Mouse (Mus musculus) midbrain, embryonic 16.5 days (tissue): ENCODE results near the gene Btbd7. TPM values are rescaled to one million over a fixed set of nuclear protein-coding genes. Genes with fewer than 3 reads are reported as not detected.

Experiments
- ATAC-seq: fragments of 200-750 bp; cut with Nextera tagmentation; 2 replicates; pipeline ENCODE4 v1.8.0; 2017; ENCODE audit warnings: moderate TSS enrichment
- H3K27ac ChIP-seq: fragments of 300-500 bp; sonication (generic); 2 replicates; pipeline ENCODE4 v1.5.1; 2014; ENCODE audit warnings: mild to moderate bottlenecking, low read length, mixed read lengths
- H3K27me3 ChIP-seq: fragments of 300-500 bp; sonication (generic); 2 replicates; pipeline ENCODE4 v1.6.1; 2014; ENCODE audit warnings: low read depth, low read length, mixed read lengths; ENCODE audit not compliant: control insufficient read depth, insufficient read depth
- H3K36me3 ChIP-seq: fragments of 300-500 bp; sonication (generic); 2 replicates; pipeline ENCODE4 v1.6.1; 2014; ENCODE audit warnings: mild to moderate bottlenecking, low read length, moderate library complexity, mixed read lengths; ENCODE audit not compliant: control insufficient read depth, insufficient read depth
- H3K4me1 ChIP-seq: fragments of 300-500 bp; sonication (generic); 2 replicates; pipeline ENCODE4 v1.6.1; 2014; ENCODE audit warnings: mild to moderate bottlenecking, low read length, mixed read lengths; ENCODE audit not compliant: control insufficient read depth, insufficient read depth
- H3K4me2 ChIP-seq: fragments of 300-500 bp; sonication (generic); 2 replicates; pipeline ENCODE4 v1.6.1; 2014; ENCODE audit warnings: mild to moderate bottlenecking, low read length, mixed read lengths
- H3K4me3 ChIP-seq: fragments of 300-500 bp; sonication (generic); 2 replicates; pipeline ENCODE4 v1.5.1; 2014; ENCODE audit warnings: low read depth, mild to moderate bottlenecking, low read length, moderate library complexity, mixed read lengths
- H3K9ac ChIP-seq: fragments of 300-500 bp; sonication (generic); 2 replicates; pipeline ENCODE4 v1.6.1; 2014; ENCODE audit warnings: low read depth, low read length, mixed read lengths
- H3K9me3 ChIP-seq: fragments of 300-500 bp; sonication (generic); replicated peaks from 2 replicates; pipeline ENCODE4 v1.6.1; 2014; ENCODE audit warnings: mild to moderate bottlenecking, low read length, mixed read lengths; ENCODE audit not compliant: control insufficient read depth, poor library complexity, severe bottlenecking
- WGBS: fragments of 180-500 bp; shearing (Covaris S2); extraction: QIAGEN DNeasy Blood & Tissue Kit; methylation state at CpG from one replicate; pipeline ENCODE4 v1.1.7; 2014; 5-methylcytosine and 5-hydroxymethylcytosine counted together
- polyA plus RNA-seq: library from polyadenylated mRNA; unstranded; fragments of >200 nt; fragmentation: Nextera tagmentation; extraction: Ambion mirVana; gene quantifications from 2 replicates; pipeline ENCODE4 v1.2.1, GENCODE M21; 2015

Gene Btbd7
- polyA plus RNA-seq = 11.2 and 14.9 TPM in 2 replicates

DNA sequence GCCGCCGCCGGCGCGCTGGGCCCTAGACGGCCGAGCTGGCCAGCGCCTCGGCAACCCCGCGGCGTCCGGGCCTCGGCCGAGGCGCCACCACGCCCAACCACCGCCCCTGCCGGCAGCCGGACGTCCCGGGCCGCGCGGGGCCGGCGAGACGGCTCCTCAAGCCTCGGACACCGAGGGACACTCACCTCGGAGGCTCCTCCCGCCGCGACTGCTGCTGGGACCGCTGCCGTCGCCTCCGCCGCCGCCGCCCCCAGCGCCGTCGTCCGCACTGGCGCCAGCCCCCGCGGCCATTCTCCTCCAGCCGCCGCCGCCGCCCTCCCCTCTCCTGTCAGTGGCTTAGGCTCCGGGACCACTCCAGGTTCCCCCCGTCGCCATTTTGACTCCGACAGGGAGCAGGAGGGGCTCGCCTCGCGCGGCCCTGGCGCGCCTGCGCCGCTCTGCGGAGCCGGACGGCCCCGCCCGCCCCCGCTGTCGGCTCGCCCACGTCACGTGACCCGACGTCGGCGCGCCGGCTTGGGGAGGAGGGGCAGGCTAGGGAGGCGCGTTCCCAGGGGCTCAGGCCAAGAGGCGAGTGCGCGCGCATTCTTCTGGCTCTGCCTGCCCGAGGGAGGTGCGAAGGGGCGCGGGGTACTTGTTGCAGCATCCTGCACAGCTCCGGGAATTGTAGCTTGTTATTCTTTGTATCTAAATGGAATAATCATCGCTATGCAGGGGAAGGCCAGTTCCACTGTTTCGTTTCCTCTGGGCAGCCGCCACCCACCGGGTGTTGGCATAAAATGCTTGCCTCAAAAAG lies at the start of gene Btbd7:
Btbd7 (minus strand) TSS at position 441 of the 793 bp plus-strand sequence.
- H3K9ac ChIP-seq = peak within 1 kb of the TSS; percentile 92
- ATAC-seq = peak; percentile 97
- peak within 1 kb of the TSS; percentile 95 for H3K4me3 ChIP-seq
- WGBS = under 1% methylated on average over 49 of the region's 95 CpGs
- peaks cover 28% of the 10 kb centered on the region for H3K4me1 ChIP-seq
- no peaks in the 10 kb centered on the region for H3K36me3 ChIP-seq
- H3K4me2 ChIP-seq = peak within 1 kb of the TSS; percentile 91
- no peaks in the 10 kb centered on the region for H3K9me3 ChIP-seq
- H3K27me3 ChIP-seq = no peaks in the 10 kb centered on the region
- peak within 1 kb of the TSS; percentile 96 for H3K27ac ChIP-seq

DNA sequence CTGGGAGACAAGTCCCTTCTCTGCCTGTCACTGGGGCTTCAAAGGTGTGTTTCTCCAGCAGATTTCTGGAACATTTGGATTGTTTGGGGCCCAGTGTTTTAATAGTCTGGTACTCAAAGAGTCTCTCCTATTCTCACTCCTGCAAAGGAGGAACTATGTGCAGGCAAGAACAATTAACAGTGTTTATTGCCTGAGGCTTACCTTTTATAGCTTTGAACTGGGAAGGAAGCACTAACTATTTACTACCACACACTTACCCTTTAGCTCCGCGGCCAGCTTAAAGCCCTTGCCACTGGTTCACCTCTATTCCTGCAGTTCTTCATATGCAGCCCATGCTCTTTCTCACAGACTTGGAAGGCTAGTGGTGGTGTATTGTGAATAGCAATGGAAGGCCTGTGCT lies 37.8 kb upstream of the Btbd7 start:
- Histone ChIP-seq H3K27ac (no peak overlapping the region), H3K9me3 (no peaks in the 10 kb centered on the region), H3K4me2 (no peak overlapping the region), H3K4me1 (no peaks in the 10 kb centered on the region), H3K27me3 (no peaks in the 10 kb centered on the region), H3K4me3 (no peak overlapping the region), H3K9ac (no peak overlapping the region), H3K36me3 (no peaks in the 10 kb centered on the region)
- no peak for ATAC-seq
- 94% methylated on average over 2 of the region's 2 CpGs for WGBS

DNA sequence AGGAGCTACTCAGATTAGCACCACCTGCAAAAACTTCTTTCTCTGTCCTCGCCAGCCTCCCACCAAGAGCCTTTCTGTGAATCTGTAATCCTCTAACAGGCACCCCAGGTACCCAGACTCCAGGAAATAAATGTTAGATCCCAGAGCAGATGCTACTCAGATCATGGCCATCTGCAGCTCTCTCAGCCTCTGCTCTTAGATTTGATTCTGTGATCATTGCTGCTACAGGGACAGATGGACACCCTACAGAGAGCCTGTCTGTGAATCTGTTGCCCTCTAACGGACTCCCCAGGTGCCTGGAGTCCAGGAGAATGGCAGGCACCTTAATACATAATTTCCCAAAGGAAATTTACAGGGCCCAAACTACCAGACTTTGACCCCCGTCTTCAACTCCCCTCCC lies 29.9 kb upstream of the Btbd7 start:
- Histone ChIP-seq H3K36me3 (no peaks in the 10 kb centered on the region), H3K9me3 (no peaks in the 10 kb centered on the region), H3K27ac (no peak overlapping the region), H3K4me1 (no peaks in the 10 kb centered on the region), H3K27me3 (no peaks in the 10 kb centered on the region), H3K4me2 (no peak overlapping the region), H3K9ac (no peak overlapping the region), H3K4me3 (no peak overlapping the region)
- WGBS = 24% methylated on average over 3 of the region's 3 CpGs
- no peak for ATAC-seq

DNA sequence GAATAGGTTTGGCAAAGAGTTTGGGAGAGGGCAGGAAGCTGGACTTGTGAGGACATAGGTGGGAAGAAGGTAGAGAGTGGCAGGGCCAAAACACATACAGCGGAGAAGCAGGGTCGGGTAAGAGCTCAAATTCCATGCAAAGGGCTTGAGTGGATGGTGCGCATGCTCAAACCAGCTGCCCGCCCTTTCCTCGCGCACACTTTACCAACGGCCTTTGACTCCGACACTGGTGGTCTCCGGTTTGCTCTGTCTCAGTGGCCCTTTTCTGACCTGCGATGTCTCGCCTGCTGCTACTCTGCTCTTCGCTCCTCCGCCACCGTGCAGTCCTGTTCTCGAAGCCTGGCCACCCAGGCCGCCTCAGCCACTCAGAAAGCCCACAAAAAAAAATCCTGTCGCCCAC lies 20.8 kb upstream of the Btbd7 start, which contains the start of gene Cox8c:
Cox8c (plus strand) TSS at position 226 of the 400 bp plus-strand sequence.
- Histone ChIP-seq H3K4me3 (no peak within 1 kb of the TSS), H3K9ac (no peak within 1 kb of the TSS), H3K4me2 (no peak within 1 kb of the TSS), H3K9me3 (0 out of 2 replicates have a peak, but pooled peaks cover 2% of the 10 kb centered on the region), H3K36me3 (no peaks in the 10 kb centered on the region), H3K4me1 (no peaks in the 10 kb centered on the region), H3K27me3 (no peaks in the 10 kb centered on the region), H3K27ac (no peak within 1 kb of the TSS)
- WGBS = 95% methylated on average over 17 of the region's 17 CpGs
- ATAC-seq = no peak

DNA sequence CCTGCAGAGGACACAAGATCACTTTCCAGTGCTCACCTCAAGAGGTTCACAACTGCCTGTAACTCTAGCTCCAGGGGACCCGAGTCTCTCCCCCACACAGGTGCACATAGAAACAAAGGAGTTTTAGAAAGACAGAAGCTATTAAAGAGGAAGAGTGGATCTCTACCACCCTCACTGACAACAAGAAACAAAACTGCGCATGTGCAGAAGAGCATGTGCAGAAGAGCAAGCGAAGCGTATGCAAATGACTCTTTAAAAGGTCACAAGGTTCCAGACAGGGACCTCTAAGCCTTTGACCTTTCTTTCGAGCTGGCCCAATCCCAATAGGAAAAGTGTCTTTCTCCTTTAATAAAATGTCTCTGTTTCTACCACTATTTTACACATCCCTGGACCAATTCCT lies 10.3 kb upstream of the Btbd7 start:
- ATAC-seq = no peak

DNA sequence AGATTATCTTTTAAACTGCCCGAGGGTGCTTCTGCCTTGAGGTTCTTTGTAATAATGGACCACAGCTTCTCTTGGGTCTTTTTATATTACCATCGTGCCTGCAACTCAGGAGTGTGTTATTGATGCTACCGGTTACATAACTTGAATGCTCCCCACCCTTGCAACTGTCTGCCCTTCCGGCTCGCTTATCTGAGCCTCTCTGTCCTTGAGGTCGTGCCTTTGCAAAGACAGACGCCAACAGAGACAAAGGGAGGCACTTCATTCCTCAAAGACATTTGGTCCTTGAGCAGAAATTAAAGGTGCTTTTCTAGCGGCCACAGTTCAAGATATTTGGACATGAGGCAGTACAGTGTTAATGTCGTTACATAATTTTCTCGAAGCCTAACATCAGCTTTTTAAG lies 9.1 kb upstream of the Btbd7 start:
- Histone ChIP-seq H3K4me2 (no peak overlapping the region), H3K4me1 (peaks cover 6% of the 10 kb centered on the region; the same call in 1 of the 2 replicates), H3K9me3 (no peaks in the 10 kb centered on the region), H3K9ac (no peak overlapping the region), H3K27ac (no peak overlapping the region), H3K36me3 (no peaks in the 10 kb centered on the region), H3K27me3 (no peaks in the 10 kb centered on the region), H3K4me3 (no peak overlapping the region)
- no peak for ATAC-seq
- 54% methylated on average over 10 of the region's 10 CpGs for WGBS

More for the DNA sequence above, 10.3 kb upstream of the Btbd7 start:
- no peaks in the 10 kb centered on the region for H3K27me3 ChIP-seq
- H3K9me3 ChIP-seq = no peaks in the 10 kb centered on the region
- no peak overlapping the region for H3K4me2 ChIP-seq
- H3K27ac ChIP-seq = no peak overlapping the region
- H3K4me1 ChIP-seq = peaks cover 6% of the 10 kb centered on the region; the same call in 1 of the 2 replicates
- no peak overlapping the region for H3K9ac ChIP-seq
- H3K4me3 ChIP-seq = no peak overlapping the region
- no peaks in the 10 kb centered on the region for H3K36me3 ChIP-seq
- 43% methylated on average over 5 of the region's 5 CpGs for whole genome bisulfite sequencing

DNA sequence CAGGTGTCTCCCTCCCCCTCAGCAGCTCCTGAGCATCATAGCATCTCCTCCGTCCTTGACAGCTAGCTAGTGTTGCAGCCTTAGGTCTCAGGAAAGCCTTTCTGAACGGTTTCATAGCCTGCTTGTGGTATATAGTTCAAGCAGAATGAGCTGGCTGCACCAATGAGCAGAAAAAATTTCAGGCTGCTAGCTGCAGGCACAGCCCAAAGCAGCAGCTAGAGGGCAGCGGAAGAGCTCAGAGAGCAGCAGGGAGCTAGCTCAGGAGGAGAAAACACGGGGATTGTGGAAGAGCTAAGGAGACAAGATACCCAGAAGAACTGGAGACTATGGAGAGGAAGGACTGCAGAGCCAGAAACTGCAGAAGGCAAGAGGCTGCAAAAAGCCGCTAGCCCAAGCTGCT lies 7.5 kb upstream of the Btbd7 start:
- Histone ChIP-seq H3K9me3 (no peaks in the 10 kb centered on the region), H3K27ac (no peak overlapping the region), H3K4me3 (no peak overlapping the region), H3K9ac (0 out of 2 replicates have a peak overlapping the region, but pooled peaks have one; percentile 25), H3K36me3 (no peaks in the 10 kb centered on the region), H3K4me2 (peak overlapping the region; percentile 14; the same call in 1 of the 2 replicates), H3K4me1 (peaks cover 6% of the 10 kb centered on the region; the same call in 1 of the 2 replicates), H3K27me3 (no peaks in the 10 kb centered on the region)
- ATAC-seq = peak; percentile 87
- 19% methylated on average over 5 of the region's 5 CpGs for WGBS

DNA sequence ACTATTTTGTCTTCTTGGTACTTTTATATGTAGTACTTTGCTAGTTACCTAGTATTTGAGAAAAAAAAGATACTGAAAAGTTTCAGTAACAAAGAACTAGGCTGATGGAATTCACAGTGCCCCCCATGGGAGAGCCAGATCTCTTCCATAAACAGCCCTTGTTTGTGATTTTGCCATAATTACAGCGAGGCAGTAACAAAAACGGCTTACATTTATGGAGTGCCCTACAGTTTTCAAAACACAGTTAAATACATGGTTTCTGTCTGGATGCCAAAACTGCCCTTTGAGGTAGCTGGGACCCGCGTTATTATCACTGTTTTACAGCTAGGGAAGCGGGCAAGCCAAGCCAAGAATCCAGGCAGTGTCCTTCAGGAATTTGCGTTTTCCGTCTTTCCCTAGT lies 630 bp upstream of the Btbd7 start:
- H3K4me1 ChIP-seq = peaks cover 23% of the 10 kb centered on the region
- peak overlapping the region; percentile 63 for H3K4me2 ChIP-seq
- H3K27ac ChIP-seq = peak overlapping the region; percentile 96
- H3K27me3 ChIP-seq = no peaks in the 10 kb centered on the region
- WGBS = 29% methylated on average over 7 of the region's 7 CpGs
- ATAC-seq = 0 out of 2 replicates have a peak, but pooled peaks have one; percentile 6
- H3K4me3 ChIP-seq = peak overlapping the region; percentile 95
- peak overlapping the region; percentile 92 for H3K9ac ChIP-seq
- H3K9me3 ChIP-seq = no peaks in the 10 kb centered on the region
- H3K36me3 ChIP-seq = no peaks in the 10 kb centered on the region
